Mouse (Mus musculus) thymus, postnatal 4 days (tissue): ENCODE results near the gene Kifc3.
"Not testable (repeated sequence)": the region's sequence is repeated elsewhere in the genome, so short reads cannot be mapped to it uniquely, and the experiment has no call there.

Source experiments
- DNase-seq: peaks from one replicate; pipeline ENCODE4 v3.0.0; 2021

The Kifc3 gene

DNA sequence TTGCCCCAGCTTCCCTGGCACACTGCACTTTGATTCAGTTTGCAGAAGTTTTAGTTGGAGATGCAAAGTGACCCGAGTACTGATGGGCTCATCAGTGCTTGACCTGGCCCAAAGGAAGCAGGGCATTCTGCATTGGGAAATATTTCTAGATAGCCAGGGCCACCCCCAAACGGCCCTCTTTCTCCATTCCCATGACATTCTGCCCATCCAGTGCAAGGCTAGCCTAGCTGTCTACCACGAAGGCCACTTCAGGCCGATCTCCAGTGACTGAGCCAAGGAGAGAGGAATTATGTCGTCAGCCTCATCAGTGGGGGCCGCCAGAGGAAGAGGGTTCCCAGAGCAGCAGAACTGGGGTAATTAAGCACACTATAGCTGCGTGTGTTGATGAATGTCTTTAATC lies 1.1 kb downstream of the Kifc3 start:
- no peak for DNase-seq

DNA sequence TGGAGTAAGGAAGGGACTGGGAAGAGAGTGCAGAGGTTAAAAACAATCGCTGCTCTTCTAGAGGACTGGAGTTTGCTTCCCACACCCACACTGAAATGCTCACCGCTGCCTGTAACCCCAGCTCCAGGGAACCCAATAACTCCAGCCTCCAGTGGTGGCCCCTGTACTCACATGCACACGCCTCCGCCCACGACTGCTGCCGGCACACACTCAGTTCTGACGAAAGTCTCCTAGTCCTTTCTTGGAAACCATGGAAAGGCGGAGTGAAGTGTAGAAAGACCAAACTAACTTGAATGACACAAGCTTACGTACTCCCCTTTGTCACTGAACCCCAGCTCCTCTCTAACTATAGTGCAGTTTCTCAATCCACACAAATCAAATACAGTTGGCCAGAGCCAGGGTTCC lies 2.6 kb downstream of the Kifc3 start:
- DNase-seq, result no peak

DNA sequence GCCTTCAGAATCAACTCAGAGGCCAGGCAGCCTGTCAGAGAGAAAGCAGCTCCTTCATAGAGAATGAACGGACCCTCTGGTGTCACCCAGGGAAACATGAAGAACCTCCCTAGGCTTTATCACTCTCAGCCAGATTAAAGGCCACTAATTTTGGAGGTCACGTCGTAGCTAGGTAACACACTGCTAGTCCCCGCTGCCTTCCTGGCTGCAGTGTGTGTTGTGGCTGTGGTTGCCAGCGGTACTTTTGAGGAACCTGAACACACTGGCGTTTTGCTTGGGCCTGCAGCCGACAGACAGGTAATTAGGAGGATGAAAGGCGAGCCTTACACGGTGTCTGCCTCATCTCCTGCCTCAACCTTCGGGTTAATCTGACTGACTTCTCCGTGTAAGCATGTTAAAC lies 6.9 kb downstream of the Kifc3 start:
- DNase-seq, result no peak

DNA sequence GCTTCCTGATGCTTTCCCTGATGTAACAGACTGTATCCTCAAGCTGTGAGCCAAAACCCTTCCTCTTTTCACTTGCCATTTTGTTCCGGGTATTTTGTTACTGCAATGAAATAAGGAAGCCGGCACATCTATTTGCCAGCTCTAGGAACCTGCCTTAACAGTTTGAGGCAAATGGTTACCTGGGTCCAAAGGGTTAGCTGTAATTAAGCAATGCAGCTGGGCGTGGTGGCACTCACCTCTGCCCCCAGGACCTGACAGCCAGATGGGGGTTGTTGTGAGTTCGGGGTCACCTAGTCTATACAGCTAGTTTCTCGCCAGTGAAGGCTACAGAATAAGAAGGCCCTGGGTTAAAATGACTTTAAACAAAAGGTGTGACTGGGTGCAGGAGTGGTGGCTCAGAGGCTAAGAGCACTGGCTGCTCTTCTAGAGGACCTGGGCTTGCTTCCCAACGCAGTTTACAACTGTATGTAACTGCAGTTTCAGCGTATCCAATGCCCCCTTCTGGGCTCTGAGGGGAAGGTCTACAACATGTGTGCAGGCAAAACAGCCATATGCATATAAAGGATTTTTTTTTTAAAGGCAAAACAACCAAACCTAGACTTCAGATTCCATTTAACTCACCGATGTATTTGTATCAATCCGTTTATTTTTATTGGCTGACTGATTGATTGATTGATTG lies 11.0 kb downstream of the Kifc3 start:
- no peak for DNase-seq

DNA sequence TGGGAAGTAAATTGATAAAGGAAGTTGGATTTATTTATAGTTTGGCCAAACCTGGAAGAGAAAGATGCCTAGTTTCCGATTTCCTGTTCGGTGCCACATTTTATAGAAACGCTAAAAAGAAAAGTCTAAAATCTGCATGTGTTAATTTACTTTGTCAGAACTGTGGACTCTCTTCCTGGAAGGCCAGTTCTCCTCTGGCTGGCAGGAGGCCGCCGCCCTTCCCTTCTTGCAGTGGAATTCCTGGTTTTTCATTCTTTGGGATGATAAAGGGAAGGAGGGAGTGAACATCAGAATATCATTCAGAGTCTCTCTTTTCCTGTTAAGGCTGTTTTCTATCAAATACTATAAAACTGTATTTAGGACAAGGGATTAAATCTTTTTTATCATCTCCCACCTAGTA lies 15.0 kb downstream of the Kifc3 start:
- no peak for DNase-seq

- DNase-seq, result no peak
These were observed 16.6 kb downstream of the Kifc3 start for GRCm38 (mm10) chr8:95185891-95186513.

DNA sequence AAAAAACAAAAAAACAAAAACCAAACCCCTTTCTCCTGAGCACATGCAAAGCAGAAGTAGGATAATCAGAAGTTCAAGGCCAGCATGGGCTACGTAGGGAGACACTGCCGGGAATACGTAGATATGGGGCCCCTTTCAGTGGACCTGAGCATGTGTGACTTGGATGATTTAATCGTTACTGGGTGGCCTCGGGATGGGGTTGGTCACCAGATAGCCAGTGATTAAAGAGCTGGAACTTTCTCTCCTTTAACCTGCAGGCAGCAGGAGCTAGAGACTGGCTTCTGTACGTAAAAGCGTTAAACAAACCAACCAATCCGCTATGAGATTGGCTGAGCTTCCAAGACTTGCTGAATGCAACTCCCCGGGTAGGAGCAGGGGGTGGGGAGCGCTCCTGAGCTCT lies 17.5 kb downstream of the Kifc3 start:
- no peak for DNase-seq

DNA sequence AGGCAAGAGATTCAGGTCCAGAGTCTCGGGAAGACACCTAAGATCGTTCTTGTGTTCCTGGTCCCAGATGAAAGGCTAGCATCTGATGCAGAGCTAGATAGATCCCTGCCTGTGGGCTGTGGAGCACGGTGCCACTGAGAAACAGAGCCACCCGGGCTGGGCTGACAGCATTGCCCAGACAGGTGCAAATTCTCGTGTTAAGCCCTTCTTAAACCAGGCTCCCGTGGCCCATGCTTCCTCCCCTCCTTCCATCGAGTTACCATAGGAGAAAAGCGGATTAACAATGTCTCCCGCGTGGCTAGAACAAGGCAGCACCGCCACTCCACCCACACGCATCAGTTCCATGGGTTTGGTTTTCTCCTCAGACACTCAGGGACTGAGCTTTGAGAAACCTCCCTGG lies 18.4 kb downstream of the Kifc3 start:
- DNase-seq, result no peak

DNA sequence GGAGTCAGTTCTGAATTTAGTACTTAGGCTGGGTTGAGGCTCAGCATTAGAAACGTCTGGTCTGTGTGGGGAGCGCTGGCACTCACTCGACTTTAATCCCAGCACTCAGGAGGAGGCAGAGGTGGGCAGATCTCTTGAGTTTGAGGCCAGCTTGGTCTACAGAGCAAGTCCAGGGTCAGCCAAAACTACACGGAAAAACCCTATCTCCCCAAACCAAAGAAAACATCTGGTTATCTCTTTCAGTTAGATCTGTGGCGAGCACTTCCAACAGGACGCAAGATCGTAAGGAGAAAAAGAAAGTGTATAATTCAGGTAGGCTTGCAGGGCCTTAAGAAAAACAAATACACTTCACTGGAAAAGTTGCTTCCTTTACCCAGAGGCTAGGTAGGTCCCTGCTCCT lies 20.8 kb downstream of the Kifc3 start:
- no peak for DNase-seq

DNA sequence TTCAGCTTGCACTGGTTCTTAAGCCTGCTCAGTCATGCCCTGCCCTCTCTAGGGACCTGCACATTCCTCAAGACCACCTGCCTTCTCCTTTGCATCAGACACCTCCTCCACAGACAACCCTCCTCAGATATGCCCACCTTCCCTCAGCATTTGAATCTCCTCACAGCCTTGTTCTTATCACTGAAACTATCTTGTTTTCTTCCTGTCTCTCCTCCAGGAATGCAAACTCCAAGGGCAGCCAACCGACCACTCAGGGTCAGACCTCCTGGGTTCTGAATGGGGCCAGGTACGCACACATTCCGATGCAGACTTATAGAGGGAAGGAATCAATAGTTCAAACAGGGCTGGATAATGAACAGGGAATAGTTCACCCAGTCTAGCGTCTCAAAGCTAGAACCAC lies 24.4 kb downstream of the Kifc3 start:
- DNase-seq, result no peak

GRCm38 (mm10) chr8:95176985-95177384 lies 25.6 kb downstream of the Kifc3 start:
- no peak for DNase-seq

GRCm38 (mm10) chr8:95175808-95176207 lies 26.8 kb downstream of the Kifc3 start:
- no peak for DNase-seq

DNA sequence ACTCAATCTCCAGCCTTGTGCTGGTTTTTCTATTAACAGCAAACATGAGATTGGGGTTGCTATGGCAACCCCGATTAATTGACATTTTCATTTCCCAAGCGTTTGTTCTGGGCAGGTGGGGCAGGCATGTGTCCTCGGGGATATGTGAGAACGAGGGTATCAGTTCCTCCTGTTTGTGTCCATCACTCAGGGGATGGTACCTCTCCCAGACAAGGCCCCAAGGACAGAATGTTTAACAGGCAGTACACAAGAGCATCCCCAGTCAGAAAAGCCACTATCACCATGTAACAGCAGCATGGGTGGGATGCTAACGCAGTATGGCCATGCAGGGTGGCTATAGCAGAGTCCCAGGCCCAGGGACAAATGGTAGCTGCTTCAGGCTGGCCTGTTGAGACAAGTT lies 27.3 kb downstream of the Kifc3 start:
- no peak for DNase-seq

- no peak for DNase-seq
These were observed 30.2 kb downstream of the Kifc3 start for GRCm38 (mm10) chr8:95172433-95172832.

- DNase-seq, result no peak
These were observed 34.9 kb downstream of the Kifc3 start for GRCm38 (mm10) chr8:95167726-95168125.

GRCm38 (mm10) chr8:95166400-95166799 lies 36.2 kb downstream of the Kifc3 start:
- DNase-seq, result no peak

- no peak for DNase-seq
These were observed 36.7 kb downstream of the Kifc3 start for GRCm38 (mm10) chr8:95165923-95166322.

DNA sequence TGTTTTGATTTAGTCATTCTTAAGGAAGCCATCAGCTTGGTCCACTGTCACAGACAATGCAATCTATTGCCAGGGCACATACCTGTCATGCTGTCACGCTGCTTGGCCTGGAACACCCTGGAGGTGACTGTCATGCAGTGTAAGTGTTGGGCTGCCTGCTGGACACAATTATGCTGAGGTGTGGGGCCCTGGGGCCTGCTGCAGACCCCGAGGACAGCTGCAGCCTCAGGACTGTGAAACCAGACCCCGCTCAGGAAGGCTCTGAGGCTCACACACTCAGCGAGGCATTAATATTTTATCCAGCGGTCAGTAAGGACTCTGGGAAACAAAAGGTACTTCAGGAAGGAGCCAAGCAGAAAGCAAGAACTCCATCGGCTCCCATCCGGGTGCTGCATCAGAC lies 38.1 kb downstream of the Kifc3 start:
- no peak for DNase-seq

DNA sequence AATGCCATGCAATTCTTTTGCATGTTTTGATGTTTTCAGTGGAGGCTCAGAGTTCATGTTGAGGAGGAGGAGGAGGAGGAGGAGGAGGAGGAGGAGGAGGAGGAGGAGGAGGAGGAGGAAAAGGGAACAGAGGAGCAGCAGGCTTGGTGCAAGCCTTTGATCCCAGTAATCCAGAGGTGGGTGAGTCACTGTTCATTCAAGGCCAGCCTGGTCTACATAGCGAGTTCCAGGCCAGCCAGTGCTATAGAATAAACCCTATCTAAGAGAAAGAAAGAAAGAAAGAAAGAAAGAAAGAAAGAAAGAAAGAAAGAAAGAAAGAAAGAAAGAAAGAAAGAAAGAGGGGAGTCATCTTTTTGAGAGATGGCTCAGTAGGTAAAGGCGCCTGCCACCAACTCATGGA lies 38.6 kb downstream of the Kifc3 start:
- not testable (repeated sequence) for DNase-seq

- DNase-seq, result no peak
These were observed 39.8 kb downstream of the Kifc3 start for GRCm38 (mm10) chr8:95162785-95163184.

DNA sequence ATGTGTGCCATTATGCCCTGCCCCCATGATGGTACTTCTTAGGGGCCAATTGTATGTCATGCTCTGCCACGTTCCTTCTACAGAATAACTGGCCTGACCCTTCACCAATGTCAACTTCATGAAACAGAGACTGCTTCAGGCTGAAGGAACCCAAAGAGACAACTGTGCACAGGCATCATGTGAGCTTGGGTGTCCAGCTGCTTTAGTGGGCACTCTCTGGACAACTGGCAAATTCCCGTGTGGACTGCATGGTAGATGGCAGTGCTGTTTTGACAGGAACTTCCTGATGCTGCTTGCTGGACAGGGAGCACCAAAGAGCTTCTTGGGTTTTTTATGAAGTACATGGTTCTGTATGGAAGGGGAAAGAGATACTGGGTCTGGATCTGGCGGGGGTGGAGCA lies 43.3 kb downstream of the Kifc3 start:
- DNase-seq, result no peak

DNA sequence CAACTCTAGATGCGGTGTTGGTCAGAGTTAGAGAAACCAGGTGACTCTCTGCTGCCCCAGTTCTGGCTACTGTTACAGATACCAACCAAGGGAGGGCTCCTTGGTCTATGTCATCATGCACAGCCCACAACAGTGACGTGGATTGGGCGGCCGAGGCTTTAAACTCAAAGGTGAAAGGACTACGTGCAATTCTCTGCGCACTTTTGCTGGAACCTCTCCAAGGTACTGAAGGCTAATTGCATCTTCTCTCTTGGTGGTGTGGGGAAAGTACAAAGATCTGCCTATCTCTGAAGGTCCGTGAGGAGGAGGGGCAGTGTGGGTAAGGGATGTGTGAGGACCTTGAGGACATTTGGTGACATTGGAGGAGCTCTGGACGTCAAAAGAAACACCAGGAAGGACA lies 44.0 kb downstream of the Kifc3 start:
- no peak for DNase-seq

GRCm38 (mm10) chr8:95157145-95157544 lies 45.5 kb downstream of the Kifc3 start:
- no peak for DNase-seq

- DNase-seq, result no peak
These were observed 46.5 kb downstream of the Kifc3 start for GRCm38 (mm10) chr8:95156108-95156507.

GRCm38 (mm10) chr8:95155361-95155760 lies 47.3 kb downstream of the Kifc3 start:
- no peak for DNase-seq
